Mouse (Mus musculus) limb, embryonic 12.5 days (tissue): ENCODE results near the gene Ppargc1a. TPM values are rescaled to one million over a fixed set of nuclear protein-coding genes. Genes with fewer than 3 reads are reported as not detected.
A peak's percentile ranks its signal among the peaks of the same experiment; 100 is the strongest.

ENCODE experiments used
- ATAC-seq: fragments of 200-750 bp; cut with Nextera tagmentation; 2 replicates; pipeline ENCODE4 v1.8.0; 2017; ENCODE audit warnings: low read depth, moderate TSS enrichment; ENCODE audit not compliant: insufficient number of reproducible peaks, insufficient read depth, low FRiP score, low TSS enrichment
- H3K27ac ChIP-seq: fragments of 300-500 bp; sonication (generic); 2 replicates; pipeline ENCODE4 v1.5.1; 2016; ENCODE audit warnings: mild to moderate bottlenecking, moderate library complexity
- H3K27me3 ChIP-seq: fragments of 300-500 bp; sonication (generic); 2 replicates; pipeline ENCODE4 v1.6.1; 2016; ENCODE audit warnings: mild to moderate bottlenecking, moderate library complexity
- H3K36me3 ChIP-seq: fragments of 300-500 bp; sonication (generic); 2 replicates; pipeline ENCODE4 v1.6.1; 2016; ENCODE audit warnings: mild to moderate bottlenecking, moderate library complexity
- H3K4me1 ChIP-seq: fragments of 300-500 bp; sonication (generic); replicated peaks from 2 replicates; pipeline ENCODE4 v1.6.1; 2016
- H3K4me2 ChIP-seq: fragments of 300-500 bp; sonication (generic); 2 replicates; pipeline ENCODE4 v1.6.1; 2016; ENCODE audit warnings: mild to moderate bottlenecking, moderate library complexity
- H3K4me3 ChIP-seq: fragments of 300-500 bp; sonication (generic); replicated peaks from 2 replicates; pipeline ENCODE4 v1.5.1; 2016; ENCODE audit warnings: mild to moderate bottlenecking
- H3K9ac ChIP-seq: fragments of 300-500 bp; sonication (generic); replicated peaks from 2 replicates; pipeline ENCODE4 v1.6.1; 2016; ENCODE audit warnings: mild to moderate bottlenecking, moderate library complexity
- H3K9me3 ChIP-seq: fragments of 300-500 bp; sonication (generic); 2 replicates; pipeline ENCODE4 v1.6.1; 2016; ENCODE audit warnings: mild to moderate bottlenecking, moderate library complexity
- WGBS: fragments of 180-500 bp; shearing (Covaris S2); methylation state at CpG from one replicate; pipeline ENCODE4 v1.1.7; 2016; 5-methylcytosine and 5-hydroxymethylcytosine counted together
- polyA plus RNA-seq: library from polyadenylated mRNA; unstranded; fragments of >200 nt; fragmentation: Nextera tagmentation; extraction: Ambion mirVana; gene quantifications from 2 replicates; pipeline ENCODE4 v1.2.1, GENCODE M21; 2016

The Ppargc1a gene
- polyA plus RNA-seq, 1 experiment from 2014 or later, result 4.8 TPM

DNA sequence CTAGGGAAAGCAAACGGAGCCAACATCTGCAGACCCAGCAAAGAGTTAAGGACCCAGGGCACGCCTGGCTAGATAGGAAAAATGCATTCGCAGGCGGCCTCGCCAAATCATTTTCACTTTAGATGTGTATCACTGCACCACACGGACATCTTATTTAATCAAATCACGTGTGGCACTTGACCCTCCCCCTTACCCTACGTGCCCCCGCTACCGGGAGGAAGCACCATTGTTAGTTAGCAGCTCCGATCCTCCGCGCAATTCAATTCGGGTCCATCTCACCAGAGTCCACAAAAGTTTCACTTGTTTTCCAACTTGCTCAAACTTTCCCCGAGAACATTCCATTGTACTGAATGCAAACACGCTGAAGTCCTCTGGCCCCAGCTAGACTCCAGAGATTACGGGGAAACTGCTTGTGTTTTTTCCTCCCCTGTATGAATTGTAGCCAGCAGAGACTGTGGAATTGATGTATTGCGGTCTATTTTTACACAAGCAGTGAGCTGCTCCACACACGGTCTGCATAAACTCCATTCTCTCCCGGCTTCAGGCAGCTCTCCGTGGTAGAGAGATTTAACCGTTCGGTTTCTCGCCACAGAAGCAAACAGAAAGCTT is 14.9 kb downstream of the Ppargc1a start:
- H3K27ac ChIP-seq, result peak overlapping the region; percentile 87
- H3K9me3 ChIP-seq, result no peaks in the 10 kb centered on the region
- 2% methylated on average over 24 of the region's 24 CpGs for WGBS
- H3K4me3 ChIP-seq, result peak overlapping the region; percentile 55
- no peaks in the 10 kb centered on the region for H3K27me3 ChIP-seq
- peaks cover 14% of the 10 kb centered on the region for H3K4me1 ChIP-seq
- H3K36me3 ChIP-seq, result no peaks in the 10 kb centered on the region
- 0 out of 2 replicates have a peak, but pooled peaks have one; percentile 52 for ATAC-seq
- peak overlapping the region; percentile 63 for H3K9ac ChIP-seq
- peak overlapping the region; percentile 64 for H3K4me2 ChIP-seq

DNA sequence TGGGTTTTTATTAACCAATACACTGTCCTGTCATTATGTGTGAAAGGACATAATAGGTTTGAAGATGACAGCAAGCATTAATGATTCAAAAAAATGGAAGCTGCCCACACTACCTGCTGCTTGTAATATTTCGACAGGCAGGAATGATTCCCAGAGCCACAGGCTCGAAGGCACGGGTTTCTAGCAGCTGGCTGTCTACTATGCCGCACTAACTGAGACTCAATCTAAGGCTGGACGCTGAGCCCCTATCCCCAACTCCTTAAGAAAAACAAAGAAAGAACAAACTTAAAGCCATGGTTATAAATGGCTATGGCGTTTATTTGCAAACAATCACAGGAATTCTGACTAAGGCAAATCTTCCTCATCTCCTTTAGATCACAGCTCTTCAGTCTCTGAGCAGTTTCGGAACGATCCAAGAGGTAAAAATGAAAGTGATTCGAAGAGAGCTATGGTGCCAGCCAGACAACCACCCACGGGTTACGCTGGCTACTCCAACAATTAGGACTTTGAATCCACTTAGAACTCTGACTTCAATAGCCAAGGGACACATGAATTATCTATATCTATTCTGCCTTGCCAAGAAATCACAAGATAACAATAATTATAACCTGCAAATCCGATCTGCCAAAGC is 15.6 kb downstream of the Ppargc1a start:
- Histone ChIP-seq H3K4me2 (peak overlapping the region; percentile 64), H3K9me3 (no peaks in the 10 kb centered on the region), H3K4me3 (peak overlapping the region; percentile 55), H3K27me3 (no peaks in the 10 kb centered on the region), H3K9ac (peak overlapping the region; percentile 63), H3K27ac (peak overlapping the region; percentile 87), H3K36me3 (no peaks in the 10 kb centered on the region), H3K4me1 (peaks cover 14% of the 10 kb centered on the region)
- ATAC-seq, result no peak
- whole genome bisulfite sequencing, result 26% methylated on average over 12 of the region's 12 CpGs

DNA sequence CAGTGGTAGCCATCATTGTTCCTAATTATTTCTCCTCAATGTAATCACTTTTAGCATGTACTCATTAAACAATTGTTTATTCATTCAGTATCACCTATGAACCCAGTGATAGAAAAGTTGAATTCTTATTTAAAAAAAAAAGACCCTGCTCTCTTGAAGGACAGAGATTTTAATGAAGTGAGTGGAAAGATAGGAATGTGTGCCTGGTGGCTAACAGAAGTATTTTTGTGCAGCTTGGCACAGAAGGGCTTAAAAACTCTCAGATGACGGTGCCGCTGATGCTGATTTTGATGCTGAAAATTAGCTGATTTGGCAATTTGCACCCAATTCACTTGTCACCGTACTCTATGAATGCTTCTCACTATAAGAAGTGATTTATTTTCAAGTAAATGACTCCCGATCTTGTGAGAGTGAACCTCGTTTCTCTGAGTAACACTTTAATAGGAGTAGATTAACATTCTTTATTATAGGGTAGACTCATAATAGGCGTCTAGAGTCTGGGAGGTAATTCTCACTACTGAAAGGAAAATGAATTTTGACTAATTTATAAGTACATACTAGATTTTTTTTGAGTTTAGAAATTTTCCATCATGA is 20.0 kb downstream of the Ppargc1a start:
- 46% methylated on average over 6 of the region's 6 CpGs for WGBS
- ATAC-seq, result no peak
- Histone ChIP-seq H3K27ac (no peak overlapping the region), H3K4me1 (0 out of 2 replicates have a peak, but pooled peaks cover 8% of the 10 kb centered on the region), H3K4me3 (no peak overlapping the region), H3K27me3 (no peaks in the 10 kb centered on the region), H3K4me2 (no peak overlapping the region), H3K9ac (no peak overlapping the region), H3K36me3 (no peaks in the 10 kb centered on the region), H3K9me3 (no peaks in the 10 kb centered on the region)

DNA sequence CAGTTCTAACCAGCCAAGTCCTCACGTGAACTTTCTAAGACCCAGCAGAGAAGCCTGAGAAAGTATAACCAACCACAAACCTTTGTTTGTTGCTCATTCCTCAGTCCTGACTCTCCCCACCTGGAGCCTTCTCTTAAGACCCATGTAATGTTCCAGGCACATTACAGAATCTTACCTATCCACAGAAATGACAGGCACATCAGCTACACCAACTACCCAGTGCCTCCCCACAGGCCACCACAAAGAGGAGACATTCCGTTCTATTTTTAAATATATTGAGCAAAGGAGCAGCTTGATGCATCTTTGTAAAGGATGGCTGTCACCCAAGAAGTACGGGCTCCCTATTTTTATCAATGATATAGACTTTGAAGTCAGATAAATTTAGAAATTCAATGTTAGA is 20.7 kb downstream of the Ppargc1a start:
- WGBS, result 80% methylated on average over 3 of the region's 3 CpGs
- Histone ChIP-seq H3K9me3 (no peaks in the 10 kb centered on the region), H3K4me2 (no peak overlapping the region), H3K4me1 (0 out of 2 replicates have a peak, but pooled peaks cover 8% of the 10 kb centered on the region), H3K9ac (no peak overlapping the region), H3K36me3 (no peaks in the 10 kb centered on the region), H3K27me3 (no peaks in the 10 kb centered on the region), H3K27ac (no peak overlapping the region), H3K4me3 (no peak overlapping the region)
- ATAC-seq, result no peak

DNA sequence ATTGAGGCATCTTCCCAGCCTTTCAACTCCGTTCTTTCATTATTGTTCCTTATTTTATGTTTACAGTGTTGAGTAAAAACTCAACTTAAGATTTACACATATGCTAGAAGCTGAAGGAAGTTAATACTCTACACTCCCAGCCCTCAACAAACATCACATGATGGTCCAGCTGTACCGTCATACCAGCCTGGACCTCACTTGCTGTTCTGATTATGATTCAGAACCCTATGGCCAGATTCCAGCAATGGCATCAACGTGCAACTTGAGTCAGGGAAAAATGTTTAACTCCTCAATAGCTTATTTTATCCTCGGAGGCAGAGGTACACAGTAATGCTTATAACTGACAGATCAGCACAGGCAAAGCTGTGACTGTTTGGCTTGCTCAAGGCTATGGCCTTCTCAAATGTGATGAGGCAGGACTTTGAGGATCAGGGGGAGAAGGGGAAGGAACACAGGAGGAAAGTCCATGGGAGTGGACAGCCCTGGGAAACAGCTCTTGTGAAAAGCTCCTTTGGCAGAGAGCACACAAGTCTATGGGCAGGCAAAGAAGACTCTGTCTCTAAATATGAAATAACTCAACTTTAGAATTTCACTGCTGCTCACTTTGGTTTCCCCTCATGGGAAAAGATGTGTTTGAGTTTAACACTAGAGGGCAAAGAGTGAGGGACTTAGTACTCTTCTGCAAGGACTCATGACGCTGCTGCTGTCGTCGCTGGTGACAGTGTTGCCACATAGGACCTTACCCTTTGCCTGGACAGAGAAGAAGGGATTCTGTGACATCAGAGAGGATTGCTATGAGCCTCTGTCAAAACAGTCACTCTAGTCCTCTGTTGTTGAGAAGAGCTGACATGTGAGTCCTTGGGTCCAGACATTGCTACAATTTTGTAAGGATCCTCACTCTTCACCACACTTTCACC is 22.1 kb downstream of the Ppargc1a start:
- no peak overlapping the region for H3K9ac ChIP-seq
- ATAC-seq, result no peak
- no peak overlapping the region for H3K4me3 ChIP-seq
- H3K9me3 ChIP-seq, result no peaks in the 10 kb centered on the region
- H3K27me3 ChIP-seq, result no peaks in the 10 kb centered on the region
- H3K36me3 ChIP-seq, result no peaks in the 10 kb centered on the region
- H3K27ac ChIP-seq, result no peak overlapping the region
- 79% methylated on average over 7 of the region's 7 CpGs for WGBS
- H3K4me2 ChIP-seq, result no peak overlapping the region
- 0 out of 2 replicates have a peak, but pooled peaks cover 4% of the 10 kb centered on the region for H3K4me1 ChIP-seq

DNA sequence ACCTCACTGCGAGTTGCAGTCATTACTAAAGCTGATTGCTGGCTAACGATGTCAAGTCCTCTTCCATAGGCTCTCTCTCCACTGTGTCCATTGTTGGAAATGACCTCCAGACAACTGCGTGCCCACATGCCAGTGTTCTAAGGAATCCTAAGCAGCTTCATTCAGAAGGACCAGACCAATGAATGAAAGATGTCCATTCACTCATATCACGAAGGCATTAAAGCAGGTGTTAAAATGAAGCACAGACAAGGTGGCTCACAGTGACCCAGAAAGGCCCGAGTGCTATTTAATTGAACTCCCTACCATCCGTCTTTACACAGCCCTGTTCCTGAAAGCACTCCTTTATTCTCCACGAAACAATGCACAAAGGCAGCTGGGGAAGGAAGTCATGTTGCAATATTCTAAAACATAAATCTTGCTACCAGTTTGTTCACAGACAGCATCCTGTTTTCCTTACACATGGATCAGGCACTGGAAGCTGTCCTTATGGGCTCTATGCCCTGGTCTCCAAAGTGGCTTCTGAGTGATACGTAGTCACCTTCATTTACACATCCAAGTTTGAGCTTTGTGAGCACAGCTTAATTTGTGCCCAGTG is 23.3 kb downstream of the Ppargc1a start:
- ATAC-seq, result no peak
- Histone ChIP-seq H3K4me3 (no peak overlapping the region), H3K9me3 (no peaks in the 10 kb centered on the region), H3K9ac (no peak overlapping the region), H3K36me3 (no peaks in the 10 kb centered on the region), H3K4me1 (0 out of 2 replicates have a peak, but pooled peaks cover 4% of the 10 kb centered on the region), H3K4me2 (no peak overlapping the region), H3K27ac (no peak overlapping the region), H3K27me3 (no peaks in the 10 kb centered on the region)
- WGBS, result 61% methylated on average over 8 of the region's 8 CpGs

DNA sequence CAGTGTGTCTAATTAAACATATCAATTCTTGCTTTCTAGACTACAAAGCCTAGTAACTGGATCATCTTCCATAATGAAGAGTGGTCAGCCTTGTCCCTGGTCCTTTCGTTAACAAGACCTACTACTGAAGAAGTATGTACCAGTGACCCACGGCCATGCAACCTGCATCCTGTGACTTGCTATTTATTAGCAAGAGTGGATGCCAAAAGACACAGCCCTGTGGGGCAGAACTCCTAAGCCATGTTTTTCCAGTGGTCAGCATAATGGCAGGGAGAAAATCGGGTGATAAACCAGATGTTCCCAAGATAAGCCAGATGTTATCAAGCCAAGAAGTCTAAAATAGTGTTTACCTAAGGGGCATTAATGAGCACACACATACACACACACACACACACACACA is 26.0 kb downstream of the Ppargc1a start:
- H3K4me1 ChIP-seq, result 0 out of 2 replicates have a peak, but pooled peaks cover 1% of the 10 kb centered on the region
- WGBS, result 82% methylated on average over 3 of the region's 3 CpGs
- ATAC-seq, result no peak
- no peaks in the 10 kb centered on the region for H3K36me3 ChIP-seq
- H3K4me2 ChIP-seq, result no peak overlapping the region
- no peak overlapping the region for H3K27ac ChIP-seq
- no peak overlapping the region for H3K9ac ChIP-seq
- no peaks in the 10 kb centered on the region for H3K9me3 ChIP-seq
- H3K4me3 ChIP-seq, result no peak overlapping the region
- no peaks in the 10 kb centered on the region for H3K27me3 ChIP-seq

DNA sequence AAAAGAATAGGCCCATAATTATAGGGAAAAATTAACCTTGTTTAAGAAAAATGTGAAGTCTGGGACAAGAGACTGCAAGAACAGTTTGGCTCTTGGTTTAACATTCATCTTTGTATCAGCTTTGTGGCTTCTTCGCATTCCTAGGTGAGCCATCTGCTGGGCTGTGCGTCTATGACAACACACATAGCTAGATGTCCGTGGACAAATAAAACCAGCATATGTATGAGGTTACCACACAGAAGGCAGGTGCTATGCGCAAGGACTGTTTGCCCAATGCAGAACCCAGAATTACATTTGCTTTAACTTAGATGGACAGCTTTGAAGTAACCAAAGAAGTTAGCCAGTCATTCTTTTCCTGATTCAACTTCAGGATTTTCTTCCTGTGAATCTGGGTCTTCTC is 26.7 kb downstream of the Ppargc1a start:
- Histone ChIP-seq H3K4me3 (no peak overlapping the region), H3K27me3 (no peaks in the 10 kb centered on the region), H3K4me2 (no peak overlapping the region), H3K36me3 (no peaks in the 10 kb centered on the region), H3K27ac (no peak overlapping the region), H3K9me3 (no peaks in the 10 kb centered on the region), H3K4me1 (no peaks in the 10 kb centered on the region), H3K9ac (no peak overlapping the region)
- WGBS, result 92% methylated on average over 4 of the region's 4 CpGs
- no peak for ATAC-seq

DNA sequence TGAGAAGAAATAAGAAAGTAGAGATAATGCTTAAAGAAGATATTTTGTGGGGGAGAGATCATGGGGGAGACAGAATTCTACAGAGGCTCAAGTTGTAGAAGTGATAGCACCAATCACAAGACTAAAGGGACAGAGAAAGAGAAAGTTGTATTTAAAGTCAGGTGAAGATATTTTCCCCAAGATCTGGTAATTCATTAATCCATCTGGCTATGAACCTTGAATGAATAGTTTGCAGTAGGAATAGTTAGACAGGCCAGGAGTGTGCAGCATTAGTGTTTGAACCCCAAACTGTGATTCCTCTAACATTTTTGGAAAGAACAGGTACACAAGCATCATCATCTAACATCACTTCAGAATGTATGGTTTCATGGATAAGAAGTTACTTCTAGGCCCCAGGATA is 28.0 kb downstream of the Ppargc1a start:
- no peak overlapping the region for H3K27ac ChIP-seq
- no peak overlapping the region for H3K4me3 ChIP-seq
- no peak for ATAC-seq
- H3K4me1 ChIP-seq, result no peaks in the 10 kb centered on the region
- H3K36me3 ChIP-seq, result no peaks in the 10 kb centered on the region
- no peak overlapping the region for H3K4me2 ChIP-seq
- H3K9ac ChIP-seq, result no peak overlapping the region
- no peaks in the 10 kb centered on the region for H3K27me3 ChIP-seq
- no peaks in the 10 kb centered on the region for H3K9me3 ChIP-seq

DNA sequence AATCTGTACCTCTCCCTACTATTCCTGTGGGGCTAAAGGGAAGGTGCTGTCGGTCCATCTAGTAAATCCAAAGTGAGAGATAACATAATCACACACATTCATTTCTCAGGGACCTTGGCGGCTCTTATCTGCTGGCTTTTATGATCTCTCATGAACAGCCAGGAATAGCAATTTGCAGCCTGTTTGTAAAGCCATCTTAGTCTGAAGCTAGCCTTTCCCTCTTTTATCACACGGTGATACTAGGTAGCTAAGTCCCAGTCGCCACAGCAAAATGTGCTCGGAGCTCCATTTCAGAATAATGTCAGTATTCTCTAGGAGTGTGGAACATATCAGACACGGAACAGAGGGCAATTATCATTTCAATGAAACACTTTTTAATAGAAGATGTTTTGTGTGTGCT is 29.2 kb downstream of the Ppargc1a start:
- Histone ChIP-seq H3K4me1 (no peaks in the 10 kb centered on the region), H3K27ac (no peak overlapping the region), H3K9me3 (no peaks in the 10 kb centered on the region), H3K4me2 (no peak overlapping the region), H3K4me3 (no peak overlapping the region), H3K36me3 (no peaks in the 10 kb centered on the region), H3K9ac (no peak overlapping the region), H3K27me3 (no peaks in the 10 kb centered on the region)
- no peak for ATAC-seq
- 76% methylated on average over 6 of the region's 6 CpGs for WGBS

DNA sequence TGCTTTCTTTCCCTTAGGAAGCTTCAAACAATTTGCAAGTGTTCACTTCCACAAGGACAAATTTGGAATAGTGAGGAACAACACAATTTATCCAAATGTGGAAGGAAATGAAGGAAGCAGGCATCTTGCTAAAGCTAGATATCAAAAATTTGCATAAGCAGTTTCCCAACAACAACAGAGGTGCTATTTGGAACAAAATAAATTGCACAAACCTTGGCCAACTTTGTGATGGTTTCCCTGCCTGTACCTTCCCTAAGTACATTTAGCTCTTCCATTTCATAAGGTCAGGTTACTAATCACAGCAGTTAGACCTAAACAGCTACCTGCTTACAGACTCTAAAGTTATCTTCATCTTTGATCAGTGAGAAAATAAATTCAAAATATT is 29.9 kb downstream of the Ppargc1a start:
- H3K4me2 ChIP-seq, result no peak overlapping the region
- no peak overlapping the region for H3K4me3 ChIP-seq
- no peak overlapping the region for H3K27ac ChIP-seq
- no peaks in the 10 kb centered on the region for H3K9me3 ChIP-seq
- no peak for ATAC-seq
- H3K4me1 ChIP-seq, result no peaks in the 10 kb centered on the region
- no peaks in the 10 kb centered on the region for H3K27me3 ChIP-seq
- H3K9ac ChIP-seq, result no peak overlapping the region
- no peaks in the 10 kb centered on the region for H3K36me3 ChIP-seq
